Mouse (Mus musculus): Measurements from ENCODE around the gene Erc1.

GRCm38 (mm10) chr6:119576706-119577105 is 271.3 kb downstream of the Erc1 start:
- no peak for TF ChIP-seq CTCF (conservative IDR thresholded peaks at IDR 0.05; ENCODE audit: insufficient read depth, insufficient read length, low read depth, low read length)
- TF ChIP-seq POLR2A (IDR thresholded peaks at IDR 0.05; ENCODE audit: low read depth, low read length): no peak
